Mouse (Mus musculus) mature B cell (primary cell): ENCODE data around the gene Trim80.
"Not testable (repeated sequence)": the region's sequence is repeated elsewhere in the genome, so short reads cannot be mapped to it uniquely, and the experiment has no call there.

Experiments used
- in situ Hi-C: fragments of 300-500 bp; cut with MboI; formaldehyde crosslinking; loops from 2 replicates; pipeline ENCODE4 v1.14.3; 2019

The Trim80 gene

DNA sequence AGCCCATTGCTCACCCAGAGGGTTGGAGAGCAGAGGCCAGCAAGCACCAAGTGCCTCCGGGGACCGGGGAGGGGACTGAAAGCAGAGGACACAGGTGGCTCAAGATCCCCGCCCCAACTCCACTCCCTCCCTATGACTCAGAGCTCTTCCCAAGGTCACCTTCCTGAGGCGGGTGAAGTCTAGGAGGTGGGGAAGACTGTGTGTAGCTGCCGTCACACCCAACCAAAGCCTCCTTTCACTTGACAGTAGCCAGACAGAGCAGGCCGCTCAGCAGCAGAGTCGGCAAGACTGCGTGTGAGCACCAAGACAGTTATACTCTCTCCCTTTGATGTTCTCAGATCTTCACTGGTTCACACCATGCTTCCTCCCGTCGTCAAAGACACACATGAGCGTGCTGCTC, 23.1 kb downstream of the Trim80 start:
- in situ Hi-C loops, result no loop called here

DNA sequence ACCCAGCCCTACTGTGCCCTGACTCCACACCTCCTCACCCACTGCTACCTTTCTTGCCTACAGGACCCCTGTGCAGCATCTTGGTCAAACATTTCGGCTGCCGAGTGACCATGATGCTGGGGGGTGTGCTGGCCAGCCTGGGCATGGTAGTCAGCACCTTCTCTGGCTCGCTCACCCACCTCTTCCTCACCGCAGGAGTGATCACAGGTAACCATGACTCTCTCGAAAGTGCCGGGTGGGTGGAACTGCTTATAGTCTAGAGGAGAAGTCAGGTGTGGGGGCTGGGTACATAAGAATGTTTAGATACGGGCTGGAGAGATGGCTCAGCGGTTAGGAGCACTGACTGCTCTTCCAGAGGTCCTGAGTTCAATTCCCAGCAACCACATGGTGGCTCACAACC, 24.5 kb downstream of the Trim80 start:
- in situ Hi-C loops, result no loop called here

DNA sequence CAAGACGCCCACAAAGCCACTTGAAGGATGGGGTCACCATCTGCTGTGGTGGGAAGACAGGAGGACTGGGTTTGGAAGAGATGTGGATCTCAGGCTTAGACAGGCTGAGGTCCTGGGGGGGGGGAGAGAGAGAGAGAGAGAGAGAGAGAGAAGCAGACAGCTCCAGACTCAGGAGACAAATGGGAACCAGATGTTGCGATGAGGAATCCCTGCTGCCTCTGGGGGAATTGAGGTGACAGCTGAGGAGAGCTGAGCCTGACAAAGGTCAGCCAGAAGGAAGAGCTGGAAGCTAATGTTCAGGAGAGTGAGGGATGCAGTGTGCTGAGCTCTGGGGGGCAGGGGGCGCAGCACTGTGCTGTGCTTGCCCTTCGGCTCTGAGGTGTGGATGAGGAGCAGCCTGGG, 26.9 kb downstream of the Trim80 start:
- in situ Hi-C loops, result no loop called here

GRCm38 (mm10) chr11:115472183-115472582, 31.8 kb downstream of the Trim80 start:
- in situ Hi-C loops, result no loop called here

DNA sequence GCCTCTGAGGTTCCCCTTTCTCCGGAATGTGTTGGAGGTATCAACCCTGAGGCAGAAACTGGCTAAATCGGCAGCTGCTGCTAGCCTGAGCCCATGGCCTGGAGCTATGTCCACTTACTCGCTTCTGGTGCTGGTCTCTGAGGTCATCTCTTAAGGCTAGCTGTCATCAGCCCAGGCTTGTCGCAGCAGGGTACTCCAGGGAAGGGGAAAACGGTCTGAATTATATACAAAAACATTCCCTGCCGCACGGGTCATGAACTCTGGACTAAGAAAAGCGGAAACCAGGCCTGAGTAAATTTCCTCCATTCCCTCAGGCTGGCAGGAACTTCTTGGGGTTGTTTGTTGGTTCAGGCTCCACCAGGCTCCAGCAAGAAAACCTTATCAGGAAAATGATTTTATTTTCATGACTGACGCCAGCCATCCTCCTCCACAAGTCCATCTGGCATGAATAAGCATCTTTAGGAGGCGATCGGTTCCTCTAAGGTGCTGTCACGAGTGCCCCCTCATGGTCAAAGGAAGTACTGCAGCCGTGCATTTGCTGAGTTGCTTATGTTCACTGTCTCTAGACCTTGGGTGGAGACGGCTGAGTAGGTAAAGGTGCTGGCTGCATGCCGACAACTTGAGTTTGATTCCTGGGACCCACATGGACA, 33.4 kb downstream of the Trim80 start:
- in situ Hi-C loops, result no loop called here

DNA sequence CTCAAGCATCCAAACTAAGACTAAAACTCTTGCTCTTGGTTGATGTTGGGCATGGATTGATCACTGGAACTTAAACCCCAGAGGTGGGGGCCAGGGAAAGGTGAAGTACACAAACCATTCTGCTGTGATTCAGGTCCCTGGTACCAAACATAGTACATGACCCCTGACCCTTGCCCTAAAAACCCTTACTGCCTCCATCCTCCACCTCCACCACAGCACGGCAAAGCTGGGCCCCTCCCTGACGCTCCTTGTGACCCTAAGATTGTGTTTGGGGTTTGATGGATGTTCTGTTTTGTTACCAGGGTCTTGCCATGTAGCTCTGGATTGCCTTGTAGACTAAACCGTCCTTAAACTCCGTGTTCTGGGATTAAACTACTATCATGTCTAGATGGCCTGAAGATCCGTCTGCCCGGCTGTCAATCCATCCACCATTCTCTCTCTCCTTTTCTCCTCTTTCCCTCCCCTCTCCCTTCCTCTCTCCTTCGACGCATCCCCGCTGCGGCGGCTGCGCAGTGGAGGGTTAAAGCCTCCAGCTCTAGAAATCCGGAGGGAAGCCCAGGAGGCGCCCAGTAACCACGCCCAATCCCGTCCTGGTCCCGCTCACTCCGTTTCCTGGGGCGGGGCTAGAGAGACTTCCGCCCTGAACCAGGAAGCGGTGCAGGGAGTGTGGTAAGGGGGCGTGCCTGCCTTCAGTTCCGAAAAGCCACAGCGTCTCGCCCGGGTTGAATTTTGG, 34.8 kb downstream of the Trim80 start, which contains the start of gene Armc7:
Gene Armc7 (plus strand): TSS at position 643 of the 733 bp plus-strand sequence.
- in situ Hi-C loops, result no loop called here

- in situ Hi-C loops, result no loop called here
These were observed 35.5 kb downstream of the Trim80 start for GRCm38 (mm10) chr11:115475758-115476237.

DNA sequence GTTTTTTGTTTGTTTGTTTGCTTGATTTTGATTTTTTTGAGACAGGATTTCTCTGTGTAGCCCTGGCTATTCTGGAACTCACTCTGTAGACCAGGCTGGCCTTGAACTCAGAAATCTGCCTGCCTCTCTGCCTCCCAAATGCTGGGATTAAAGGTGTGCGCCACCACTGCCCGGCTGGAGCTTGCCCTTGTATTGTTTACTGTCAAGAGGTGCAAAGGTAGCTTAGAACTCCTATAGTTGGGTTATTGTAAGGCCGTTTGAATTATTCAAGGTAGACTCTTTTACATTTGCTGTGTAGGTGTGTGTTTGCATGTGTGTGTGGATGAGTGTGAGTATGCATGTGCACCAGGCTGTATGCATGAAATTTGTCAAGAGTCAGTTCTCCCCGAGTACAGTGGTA, 36.3 kb downstream of the Trim80 start:
- in situ Hi-C loops, result not testable (repeated sequence)

DNA sequence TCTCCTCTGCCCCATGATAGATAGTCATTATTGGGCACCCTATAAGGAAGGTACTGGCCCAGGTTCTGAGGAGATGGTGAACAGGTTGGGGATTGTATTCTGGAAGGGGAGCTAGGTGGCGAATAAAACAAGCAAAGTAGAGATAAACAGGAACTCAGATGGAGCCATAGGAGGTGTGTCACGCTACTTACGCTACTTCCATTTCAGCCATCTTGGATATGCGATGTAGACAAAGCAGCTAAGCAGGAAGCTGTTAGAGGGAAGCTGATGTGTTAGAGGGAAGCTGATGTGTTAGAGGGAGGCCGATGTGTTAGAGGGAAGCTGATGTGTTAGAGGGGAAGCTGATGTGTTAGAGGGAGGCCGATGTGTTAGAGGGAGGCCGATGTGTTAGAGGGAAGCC, 37.0 kb downstream of the Trim80 start:
- in situ Hi-C loops, result not testable (repeated sequence)

GRCm38 (mm10) chr11:115478296-115478938, 38.1 kb downstream of the Trim80 start:
- in situ Hi-C loops, result no loop called here

DNA sequence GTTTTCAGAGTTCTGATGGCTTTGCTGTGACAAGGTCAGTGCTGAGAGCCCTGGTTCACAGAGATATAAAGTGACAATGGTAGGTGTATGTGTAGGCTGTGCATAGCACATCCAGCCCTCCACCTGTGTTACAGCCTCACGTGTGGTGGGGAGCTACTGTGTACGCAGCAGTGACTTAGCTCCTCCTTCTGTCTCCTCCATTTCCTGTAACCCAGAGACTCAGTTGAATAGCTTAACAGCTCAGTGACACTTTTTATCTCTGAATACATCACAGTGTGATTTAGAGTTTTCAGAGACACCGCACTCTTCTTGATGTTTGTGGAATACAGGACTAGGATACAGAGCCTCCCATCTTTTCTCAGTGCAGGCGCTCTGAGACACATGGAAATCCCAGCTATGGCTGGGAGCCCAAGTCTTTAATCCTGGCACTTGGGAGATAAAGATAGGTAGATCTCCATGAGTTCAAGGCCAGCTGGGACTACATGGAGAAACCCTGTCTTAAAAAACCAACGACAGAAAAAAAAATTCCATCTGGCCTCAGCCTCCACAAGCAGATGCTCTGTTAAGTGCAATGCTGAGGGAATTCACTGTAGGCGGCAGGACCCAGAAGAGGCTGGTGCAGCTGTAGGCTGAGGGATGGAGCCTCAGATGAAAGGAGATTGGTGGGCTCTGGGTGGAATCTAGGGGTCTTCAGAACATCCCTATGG, 41.4 kb downstream of the Trim80 start:
- in situ Hi-C loops, result loop anchor here (10.0 kb wide), 2 partner anchors 233 to 333 kb away; partner anchors contain the start of genes Caskin2 and Tsen54

- in situ Hi-C loops, result loop anchor here (10.0 kb wide), 2 partner anchors 232 to 332 kb away; partner anchors contain the start of genes Caskin2 and Tsen54
These were observed 42.9 kb downstream of the Trim80 start for GRCm38 (mm10) chr11:115483278-115483677.

DNA sequence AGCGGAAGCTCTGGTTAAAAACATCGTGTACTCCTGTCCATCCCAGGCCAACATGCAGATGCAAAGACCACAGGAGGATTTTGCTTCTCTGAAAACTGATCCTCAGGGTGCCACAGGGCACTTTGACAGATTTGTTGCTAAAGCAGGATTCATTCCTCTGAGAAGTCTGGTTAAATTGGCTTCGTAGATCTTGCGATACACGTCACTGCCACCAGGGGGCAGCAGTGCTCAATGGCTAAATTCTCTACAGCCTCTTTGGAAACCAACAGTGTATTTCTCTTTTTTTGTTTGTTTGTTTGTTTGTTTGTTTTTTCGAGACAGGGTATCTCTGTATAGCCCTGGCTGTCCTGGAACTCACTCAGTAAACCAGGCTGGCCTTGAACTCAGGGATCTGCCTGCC, 43.4 kb downstream of the Trim80 start:
- in situ Hi-C loops, result loop anchor here (10.0 kb wide), 2 partner anchors 231 to 331 kb away; partner anchors contain the start of genes Caskin2 and Tsen54

GRCm38 (mm10) chr11:115485155-115485554, 44.8 kb downstream of the Trim80 start:
- in situ Hi-C loops, result loop anchor here (10.0 kb wide), 2 partner anchors 230 to 330 kb away; partner anchors contain the start of genes Caskin2 and Tsen54

DNA sequence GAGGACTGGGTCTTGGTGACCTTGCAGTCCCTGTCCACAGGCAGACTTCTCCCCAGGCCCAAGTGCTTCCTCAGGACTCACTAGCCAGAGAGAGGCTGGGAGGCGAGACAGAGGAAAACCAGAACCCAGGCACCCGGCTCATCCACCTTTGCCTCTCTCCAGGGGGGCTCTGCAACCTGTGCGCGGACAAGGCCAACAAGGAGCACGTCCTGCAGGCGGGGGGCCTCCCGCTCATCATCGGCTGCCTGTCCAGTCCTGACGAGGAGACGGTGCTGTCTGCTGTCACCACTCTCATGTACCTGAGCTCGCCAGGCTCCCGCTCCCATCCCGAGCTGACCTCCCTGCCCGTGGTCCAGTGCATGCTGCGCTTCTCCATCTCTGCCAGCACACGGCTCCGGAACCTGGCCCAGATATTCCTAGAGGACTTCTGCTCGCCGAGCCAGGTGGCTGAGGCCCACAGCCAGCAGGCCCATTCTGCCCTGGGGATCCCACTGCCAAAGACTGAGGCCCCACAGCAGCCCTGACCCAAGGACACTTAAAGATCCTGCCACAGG, 48.3 kb downstream of the Trim80 start:
- in situ Hi-C loops, result loop anchor here (10.0 kb wide), 2 partner anchors 226 to 326 kb away; partner anchors contain the start of genes Caskin2 and Tsen54

- in situ Hi-C loops, result no loop called here
These were observed 50.4 kb downstream of the Trim80 start for GRCm38 (mm10) chr11:115490441-115491355.

DNA sequence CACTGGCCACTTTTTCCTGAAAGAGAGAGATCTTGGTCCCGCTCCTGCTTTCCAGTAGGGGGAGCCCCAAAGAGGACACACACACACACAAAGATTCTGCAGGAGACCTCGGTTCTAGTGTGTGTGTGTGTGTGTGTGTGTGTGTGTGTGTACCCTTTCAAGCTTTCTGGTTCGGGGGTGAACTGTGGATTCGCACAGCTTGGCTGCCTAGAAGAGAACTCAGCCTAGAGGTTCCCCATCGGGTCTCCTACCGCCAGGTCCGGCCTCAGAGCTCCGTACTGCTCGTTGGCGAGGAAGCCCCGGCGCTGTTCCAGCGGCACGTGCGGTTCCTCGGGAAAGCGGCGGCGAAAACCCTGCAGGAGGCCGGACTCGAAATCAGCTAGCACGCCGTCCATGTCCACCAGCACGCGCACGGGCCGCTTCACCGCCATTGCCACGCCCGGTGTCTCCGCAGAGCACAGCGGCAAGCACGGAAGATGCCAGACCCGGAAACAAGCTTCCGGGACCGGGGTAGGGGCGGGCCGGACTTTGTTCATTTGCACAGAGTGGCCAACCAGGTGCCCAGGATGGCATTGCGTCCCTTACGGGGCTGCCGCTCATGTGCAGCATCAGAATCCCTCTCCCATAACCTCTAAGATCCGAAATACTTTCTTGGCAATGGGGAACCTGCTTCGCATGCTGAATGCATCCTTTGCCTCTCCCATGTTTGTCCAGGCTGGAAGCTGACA, 51.2 kb downstream of the Trim80 start, which contains the start of gene Nt5c:
Gene Nt5c (minus strand): TSS at position 507 of the 728 bp plus-strand sequence.
- in situ Hi-C loops, result no loop called here

DNA sequence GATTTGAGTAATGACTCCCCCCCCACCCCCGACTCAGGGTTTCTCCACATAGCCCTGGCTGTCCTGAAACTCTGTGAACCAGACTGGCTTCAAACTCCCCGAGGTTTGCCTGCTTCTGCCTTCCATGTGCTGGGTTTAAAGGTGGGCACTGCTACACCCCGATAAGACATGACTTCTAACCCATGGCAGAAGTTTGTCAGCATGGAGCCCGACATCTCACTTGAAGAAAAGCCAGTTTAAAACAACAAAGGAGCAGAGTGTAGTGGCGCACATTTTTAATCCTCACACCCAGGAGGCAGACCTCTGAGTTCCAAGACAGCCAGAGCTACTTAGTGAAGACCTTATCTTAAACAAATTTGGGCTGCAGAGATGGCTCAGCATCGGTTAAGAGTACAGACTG, 52.0 kb downstream of the Trim80 start:
- in situ Hi-C loops, result no loop called here

- in situ Hi-C loops, result not testable (repeated sequence)
These were observed 56.2 kb downstream of the Trim80 start for GRCm38 (mm10) chr11:115496559-115496958.
